Mouse (Mus musculus): Measurements from ENCODE around the gene Olfr134. TPM values are rescaled to one million over a fixed set of nuclear protein-coding genes. Genes with fewer than 3 reads are reported as not detected.
"Not testable (repeated sequence)": the region's sequence is repeated elsewhere in the genome, so short reads cannot be mapped to it uniquely, and the experiment has no call there.

Olfr134 gene
- polyA plus RNA-seq (2015; fragmentation: Nextera tagmentation; extraction: Ambion mirVana): not detected in 2 replicates

DNA sequence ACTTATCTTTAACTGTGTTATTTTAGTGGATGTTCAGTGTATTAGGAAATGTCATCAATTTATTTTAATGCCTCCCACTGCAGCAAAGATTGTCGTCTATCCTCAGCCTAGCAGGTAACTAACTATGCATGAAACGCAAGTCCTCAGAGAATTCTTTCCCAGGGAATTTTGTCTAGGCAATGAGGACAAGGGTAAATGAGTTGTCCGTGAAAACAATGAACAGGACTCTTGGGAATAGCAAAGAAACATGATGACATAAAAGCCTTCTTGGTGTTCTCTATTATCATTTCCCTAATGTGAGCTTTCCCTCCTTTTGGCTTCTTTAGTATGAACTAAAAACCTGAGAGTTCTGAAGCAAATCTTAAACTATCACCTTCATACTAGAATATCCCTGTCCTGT is at the start of gene Olfr134:
Gene Olfr134, plus strand, starts transcription at position 301 of the 400 bp plus-strand sequence.
- WGBS: 74% methylated on average over 3 of the region's 3 CpGs

DNA sequence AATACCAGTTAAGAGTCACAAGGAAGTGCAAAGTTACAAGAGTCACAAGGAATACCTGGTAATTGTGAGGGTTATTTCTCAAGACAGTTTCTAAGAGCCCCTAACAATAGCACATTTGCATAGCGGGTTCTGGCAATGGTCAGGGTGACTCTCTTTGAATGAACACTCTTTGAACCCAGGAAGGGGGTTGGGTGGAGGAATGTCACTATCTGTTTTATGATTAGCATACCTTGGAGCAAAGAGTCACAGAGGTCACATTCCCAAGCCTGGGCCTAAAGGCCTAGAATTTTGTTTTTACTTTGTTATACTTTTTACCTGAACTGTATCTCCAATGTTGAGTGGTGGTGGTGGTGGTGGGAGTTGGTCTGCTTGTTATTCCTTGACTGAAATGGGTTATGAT is 47.0 kb upstream of the Olfr134 start:
- H3K27me3 ChIP-seq (replicated peaks); ATAC-seq (ENCODE audit: low FRiP score); H3K9me3 ChIP-seq (replicated peaks); H3K4me3 ChIP-seq (replicated peaks); H3K36me3 ChIP-seq; H3K9ac ChIP-seq (replicated peaks); H3K4me2 ChIP-seq; H3K27ac ChIP-seq (replicated peaks); H3K4me1 ChIP-seq: not testable (repeated sequence)
- 89% methylated on average over 1 of the region's 1 CpGs for WGBS

More for the DNA sequence above, at the start of gene Olfr134:
- H3K9ac ChIP-seq (replicated peaks): no peak within 1 kb of the TSS
- H3K4me3 ChIP-seq (replicated peaks): no peak within 1 kb of the TSS
- ATAC-seq (ENCODE audit: low FRiP score): no peak
- no peaks in the 10 kb centered on the region for H3K4me1 ChIP-seq
- H3K27me3 ChIP-seq (replicated peaks): no peaks in the 10 kb centered on the region
- H3K4me2 ChIP-seq: no peak within 1 kb of the TSS
- no peaks in the 10 kb centered on the region for H3K36me3 ChIP-seq
- no peaks in the 10 kb centered on the region for H3K9me3 ChIP-seq (replicated peaks)
- no peak within 1 kb of the TSS for H3K27ac ChIP-seq (replicated peaks)

DNA sequence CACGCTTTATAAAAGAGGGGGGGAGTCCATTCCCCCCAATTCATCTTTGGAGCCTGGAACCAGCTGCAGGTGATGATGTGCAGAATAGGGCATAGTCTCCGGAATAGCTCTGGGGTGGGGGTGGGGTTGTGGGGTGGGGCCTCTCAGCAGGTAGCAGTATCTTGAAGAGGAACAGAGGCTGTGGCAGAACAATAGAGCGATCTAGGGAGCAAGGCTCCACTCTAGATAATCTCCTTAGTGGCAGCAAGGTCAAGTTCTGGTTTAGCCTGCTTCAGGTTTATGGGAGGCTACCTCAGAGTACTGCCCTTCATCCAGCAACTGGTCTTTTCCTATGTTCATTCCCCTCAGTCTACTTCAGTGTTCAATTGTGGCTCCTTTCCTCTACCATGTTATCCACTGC is 45.8 kb upstream of the Olfr134 start:
- 77% methylated on average over 3 of the region's 3 CpGs for WGBS
- H3K9me3 ChIP-seq (replicated peaks); H3K27ac ChIP-seq (replicated peaks); H3K4me1 ChIP-seq; H3K9ac ChIP-seq (replicated peaks); H3K4me2 ChIP-seq; H3K36me3 ChIP-seq; H3K27me3 ChIP-seq (replicated peaks); H3K4me3 ChIP-seq (replicated peaks); ATAC-seq (ENCODE audit: low FRiP score): not testable (repeated sequence)

DNA sequence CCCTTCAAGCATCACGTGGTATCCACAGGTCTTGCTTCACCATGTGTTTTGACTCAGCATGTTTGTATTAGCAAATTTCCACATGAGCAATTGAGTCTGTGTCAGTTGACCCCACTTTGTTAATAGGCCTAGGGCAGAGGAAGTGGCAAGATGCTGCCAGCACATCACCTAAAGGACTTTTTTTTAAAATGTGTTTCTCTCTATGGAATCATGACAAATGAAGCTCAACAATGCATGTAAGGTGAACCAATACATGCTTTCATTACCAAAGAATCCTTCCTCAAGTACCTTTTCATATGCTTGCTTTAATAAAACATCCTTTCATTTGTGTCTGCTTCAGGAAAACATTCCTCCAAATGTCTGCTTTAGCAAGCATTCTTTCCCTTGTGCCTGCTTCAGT is 36.8 kb upstream of the Olfr134 start, which contains the start of gene Olfr132:
Gene Olfr132, minus strand, starts transcription at position 101 of the 400 bp plus-strand sequence.
- no peak within 1 kb of the TSS for H3K4me3 ChIP-seq (replicated peaks)
- no peak for ATAC-seq (ENCODE audit: low FRiP score)
- no peaks in the 10 kb centered on the region for H3K9me3 ChIP-seq (replicated peaks)
- H3K27me3 ChIP-seq (replicated peaks): no peaks in the 10 kb centered on the region
- H3K4me2 ChIP-seq: no peak within 1 kb of the TSS
- H3K36me3 ChIP-seq: no peaks in the 10 kb centered on the region
- no peak within 1 kb of the TSS for H3K27ac ChIP-seq (replicated peaks)
- H3K9ac ChIP-seq (replicated peaks): no peak within 1 kb of the TSS
- H3K4me1 ChIP-seq: no peaks in the 10 kb centered on the region
- WGBS: 79% methylated on average over 1 of the region's 1 CpGs

DNA sequence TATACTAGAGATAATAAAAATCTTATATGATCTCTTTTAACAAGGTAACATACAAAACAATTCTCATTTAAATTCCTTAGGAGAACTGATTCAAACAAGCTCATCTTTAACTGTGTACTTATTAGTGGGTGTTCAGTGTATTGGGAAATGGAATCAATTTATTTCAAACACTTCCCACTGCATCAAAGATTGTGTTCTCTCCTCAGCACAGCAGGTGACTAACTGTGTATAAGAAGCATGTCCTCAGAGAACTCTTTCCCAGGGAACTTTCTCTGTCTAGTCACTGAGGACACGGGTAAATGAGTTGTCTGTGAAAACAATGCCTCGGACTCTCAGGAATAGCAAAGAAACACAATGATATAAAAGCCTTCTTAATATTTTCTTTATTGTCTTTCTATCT is 26.2 kb upstream of the Olfr134 start, which contains the start of gene Olfr133:
Gene Olfr133, plus strand, starts transcription at position 301 of the 400 bp plus-strand sequence.
- no peaks in the 10 kb centered on the region for H3K9me3 ChIP-seq (replicated peaks)
- no peak for ATAC-seq (ENCODE audit: low FRiP score)
- H3K36me3 ChIP-seq: no peaks in the 10 kb centered on the region
- no peak within 1 kb of the TSS for H3K4me2 ChIP-seq
- H3K9ac ChIP-seq (replicated peaks): no peak within 1 kb of the TSS
- WGBS: 67% methylated on average over 2 of the region's 2 CpGs
- no peak within 1 kb of the TSS for H3K27ac ChIP-seq (replicated peaks)
- H3K4me3 ChIP-seq (replicated peaks): no peak within 1 kb of the TSS
- no peaks in the 10 kb centered on the region for H3K4me1 ChIP-seq
- H3K27me3 ChIP-seq (replicated peaks): no peaks in the 10 kb centered on the region

DNA sequence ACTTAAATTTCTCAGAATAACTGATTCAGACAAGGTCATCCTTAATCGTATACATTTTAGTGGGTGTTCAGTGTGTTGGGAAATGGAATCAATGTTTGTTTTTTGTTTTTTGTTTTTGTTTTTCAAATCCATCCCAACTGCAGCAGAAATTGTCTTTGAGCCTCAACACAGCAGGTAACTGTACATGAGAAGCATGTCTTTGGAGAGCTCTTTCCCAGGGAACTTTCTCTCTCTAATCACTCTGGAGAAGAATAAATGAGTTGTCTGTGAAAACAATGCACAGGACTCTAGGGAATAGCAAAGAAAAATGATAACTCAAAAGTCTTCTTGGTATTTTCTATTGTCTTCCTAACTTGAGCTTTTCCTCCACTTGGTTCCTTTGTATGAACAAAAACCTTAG is 32.8 kb downstream of the Olfr134 start, which contains the start of gene Olfr135:
Gene Olfr135, plus strand, starts transcription at position 301 of the 400 bp plus-strand sequence.
- Histone ChIP-seq H3K36me3 (no peaks in the 10 kb centered on the region), H3K4me3 (replicated peaks) (no peak within 1 kb of the TSS), H3K4me1 (no peaks in the 10 kb centered on the region), H3K9me3 (replicated peaks) (peaks cover 3% of the 10 kb centered on the region; the same call in 1 of the 2 replicates), H3K27me3 (replicated peaks) (no peaks in the 10 kb centered on the region), H3K4me2 (no peak within 1 kb of the TSS), H3K9ac (replicated peaks) (no peak within 1 kb of the TSS), H3K27ac (replicated peaks) (no peak within 1 kb of the TSS)
- ATAC-seq (ENCODE audit: low FRiP score): no peak
- WGBS: 96% methylated on average over 1 of the region's 1 CpGs

Other genes with a start within 250 kb of the Olfr134 start
- not detected in 2 replicates for gene Olfr761, start 218.3 kb upstream of the Olfr134 start, polyA plus RNA-seq (2015; fragmentation: Nextera tagmentation; extraction: Ambion mirVana)
- gene Olfr129, start 111.3 kb upstream of the Olfr134 start, polyA plus RNA-seq (2015; fragmentation: Nextera tagmentation; extraction: Ambion mirVana): not detected in 2 replicates
- gene Olfr130, start 107.5 kb upstream of the Olfr134 start, polyA plus RNA-seq (2015; fragmentation: Nextera tagmentation; extraction: Ambion mirVana): not detected in 2 replicates
- gene Olfr131, start 82.7 kb upstream of the Olfr134 start, polyA plus RNA-seq (2015; fragmentation: Nextera tagmentation; extraction: Ambion mirVana): not detected in 2 replicates
- gene Olfr132, start 36.9 kb upstream of the Olfr134 start, polyA plus RNA-seq (2015; fragmentation: Nextera tagmentation; extraction: Ambion mirVana): not detected in 2 replicates
- not detected in 2 replicates for gene Olfr133, start 26.1 kb upstream of the Olfr134 start, polyA plus RNA-seq (2015; fragmentation: Nextera tagmentation; extraction: Ambion mirVana)
- gene Olfr135, start 32.9 kb downstream of the Olfr134 start, polyA plus RNA-seq (2015; fragmentation: Nextera tagmentation; extraction: Ambion mirVana): not detected in 2 replicates
- not detected in 2 replicates for gene Olfr138, start 89.6 kb downstream of the Olfr134 start, polyA plus RNA-seq (2015; fragmentation: Nextera tagmentation; extraction: Ambion mirVana)
- gene Olfr137, start 136.2 kb downstream of the Olfr134 start, polyA plus RNA-seq (2015; fragmentation: Nextera tagmentation; extraction: Ambion mirVana): not detected in 2 replicates
- gene Olfr136, start 158.4 kb downstream of the Olfr134 start, polyA plus RNA-seq (2015; fragmentation: Nextera tagmentation; extraction: Ambion mirVana): not detected in 2 replicates
- gene Esp36, start 248.8 kb downstream of the Olfr134 start, polyA plus RNA-seq (2015; fragmentation: Nextera tagmentation; extraction: Ambion mirVana): not detected in 2 replicates